Mouse (Mus musculus): ENCODE measurements around the gene Cacng7. TPM values are rescaled to one million over a fixed set of nuclear protein-coding genes. Genes with fewer than 3 reads are reported as not detected.

Cacng7 gene
- polyA plus RNA-seq, 1 experiment from 2014 or later: 4.9 TPM

DNA sequence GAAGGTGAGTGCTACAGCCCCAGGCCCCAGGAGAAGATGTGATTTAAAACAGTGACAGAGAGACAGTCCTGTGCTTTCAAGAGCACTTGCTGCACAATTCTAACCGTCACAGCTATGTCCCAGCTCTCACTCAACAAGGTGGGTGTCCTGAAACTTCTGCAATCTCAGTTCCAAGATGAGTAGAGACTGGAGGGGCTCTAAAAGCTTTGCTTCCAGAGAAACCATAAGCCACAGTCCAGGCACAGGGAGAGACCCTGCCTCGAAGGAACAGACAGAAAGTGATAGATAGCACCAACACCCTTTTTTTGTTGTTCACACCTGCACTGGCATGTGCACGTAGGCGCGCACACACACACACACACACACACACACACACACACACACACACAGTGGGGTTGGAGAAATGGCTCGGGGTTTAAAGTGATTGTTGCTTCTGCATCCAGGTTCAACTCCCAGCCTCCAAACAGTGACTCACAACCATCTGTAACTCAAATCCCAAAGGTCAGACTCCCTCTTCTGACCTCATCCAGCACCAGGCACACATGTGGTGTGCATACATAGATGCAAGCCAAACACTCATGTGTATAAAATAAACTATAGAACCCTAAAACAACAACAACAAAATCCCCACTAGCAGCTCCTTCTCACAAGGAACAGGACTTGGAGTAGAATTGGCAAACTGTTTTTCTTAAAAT is 53.4 kb downstream of the Cacng7 start:
- H3K4me1 ChIP-seq (replicated peaks; ENCODE audit: control insufficient read depth, insufficient read depth, low read length): peaks cover 2% of the 10 kb centered on the region; the same call in 1 of the 2 replicates
- H3K9ac ChIP-seq (ENCODE audit: low read length): no peak overlapping the region
- H3K4me3 ChIP-seq (ENCODE audit: low read depth, low read length): no peak overlapping the region
- no peak for DNase-seq (ENCODE audit: low spot score)
- H3K9me3 ChIP-seq (ENCODE audit: control insufficient read depth, low read length): no peaks in the 10 kb centered on the region
- no peaks in the 10 kb centered on the region for H3K36me3 ChIP-seq (ENCODE audit: control insufficient read depth, insufficient read depth, low read length)
- no peak overlapping the region for H3K27ac ChIP-seq (ENCODE audit: low read depth, low read length)
- no peak overlapping the region for H3K4me2 ChIP-seq (ENCODE audit: low read depth, low read length, severe bottlenecking)
- no peak for ATAC-seq (replicated peaks; ENCODE audit: low FRiP score)
- 82% methylated on average over 6 of the region's 6 CpGs for WGBS
- H3K27me3 ChIP-seq (ENCODE audit: control insufficient read depth, insufficient read depth, low read length): no peaks in the 10 kb centered on the region

DNA sequence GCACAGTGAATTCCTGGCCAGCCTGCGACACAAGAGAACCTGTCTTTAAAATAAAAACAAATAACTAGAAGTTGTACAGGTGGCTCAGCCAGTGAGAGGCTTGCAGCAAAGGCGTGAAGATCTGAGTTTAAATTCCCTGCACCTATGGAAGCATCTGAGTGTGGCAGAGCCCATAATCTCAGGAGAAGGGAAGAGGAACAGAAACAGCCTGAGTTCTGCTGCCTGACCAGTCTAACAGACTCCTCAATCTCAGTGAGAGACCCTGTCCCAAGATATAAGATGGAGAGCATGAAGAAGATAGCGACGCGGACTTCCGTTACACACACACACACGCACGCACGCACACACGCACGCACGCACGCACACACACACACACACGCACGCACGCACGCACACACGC is 55.0 kb downstream of the Cacng7 start:
- no peaks in the 10 kb centered on the region for H3K27me3 ChIP-seq (ENCODE audit: control insufficient read depth, insufficient read depth, low read length)
- H3K36me3 ChIP-seq (ENCODE audit: control insufficient read depth, insufficient read depth, low read length): no peaks in the 10 kb centered on the region
- no peak overlapping the region for H3K4me3 ChIP-seq (ENCODE audit: low read depth, low read length)
- H3K4me2 ChIP-seq (ENCODE audit: low read depth, low read length, severe bottlenecking): no peak overlapping the region
- ATAC-seq (replicated peaks; ENCODE audit: low FRiP score) (no peak), DNase-seq (ENCODE audit: low spot score) (no peak)
- H3K4me1 ChIP-seq (replicated peaks; ENCODE audit: control insufficient read depth, insufficient read depth, low read length): peaks cover 4% of the 10 kb centered on the region; the same call in 1 of the 2 replicates
- WGBS: 91% methylated on average over 18 of the region's 18 CpGs
- H3K9ac ChIP-seq (ENCODE audit: low read length): no peak overlapping the region
- H3K9me3 ChIP-seq (ENCODE audit: control insufficient read depth, low read length): no peaks in the 10 kb centered on the region
- no peak overlapping the region for H3K27ac ChIP-seq (ENCODE audit: low read depth, low read length)

DNA sequence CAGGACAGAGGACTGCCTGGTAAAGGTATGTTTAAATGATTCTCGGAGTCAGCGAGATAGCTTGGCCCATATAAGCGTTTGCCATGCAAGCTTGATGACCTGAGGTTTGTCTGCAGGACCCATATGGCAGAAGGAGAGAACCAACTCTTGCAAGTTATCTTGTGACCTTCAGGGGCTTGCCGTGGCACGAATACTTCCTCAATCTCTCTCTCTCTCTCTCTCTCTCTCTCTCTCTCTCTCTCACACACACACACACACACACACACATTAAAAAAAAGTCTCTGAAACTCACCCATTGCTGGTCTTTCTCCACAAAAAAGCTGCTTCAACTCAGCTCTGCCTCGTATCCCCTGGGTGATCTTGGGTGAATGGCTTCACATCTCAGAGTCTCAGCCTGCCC is 56.1 kb downstream of the Cacng7 start:
- no peak for ATAC-seq (replicated peaks; ENCODE audit: low FRiP score)
- Histone ChIP-seq H3K4me3 (ENCODE audit: low read depth, low read length) (no peak overlapping the region), H3K9me3 (ENCODE audit: control insufficient read depth, low read length) (no peaks in the 10 kb centered on the region), H3K27me3 (ENCODE audit: control insufficient read depth, insufficient read depth, low read length) (no peaks in the 10 kb centered on the region), H3K4me2 (ENCODE audit: low read depth, low read length, severe bottlenecking) (peak overlapping the region; percentile 53; the same call in 1 of the 2 replicates), H3K36me3 (ENCODE audit: control insufficient read depth, insufficient read depth, low read length) (no peaks in the 10 kb centered on the region), H3K4me1 (replicated peaks; ENCODE audit: control insufficient read depth, insufficient read depth, low read length) (peaks cover 4% of the 10 kb centered on the region; the same call in 1 of the 2 replicates), H3K27ac (ENCODE audit: low read depth, low read length) (no peak overlapping the region), H3K9ac (ENCODE audit: low read length) (no peak overlapping the region)
- no peak for DNase-seq (ENCODE audit: low spot score)
- 71% methylated on average over 6 of the region's 6 CpGs for WGBS

DNA sequence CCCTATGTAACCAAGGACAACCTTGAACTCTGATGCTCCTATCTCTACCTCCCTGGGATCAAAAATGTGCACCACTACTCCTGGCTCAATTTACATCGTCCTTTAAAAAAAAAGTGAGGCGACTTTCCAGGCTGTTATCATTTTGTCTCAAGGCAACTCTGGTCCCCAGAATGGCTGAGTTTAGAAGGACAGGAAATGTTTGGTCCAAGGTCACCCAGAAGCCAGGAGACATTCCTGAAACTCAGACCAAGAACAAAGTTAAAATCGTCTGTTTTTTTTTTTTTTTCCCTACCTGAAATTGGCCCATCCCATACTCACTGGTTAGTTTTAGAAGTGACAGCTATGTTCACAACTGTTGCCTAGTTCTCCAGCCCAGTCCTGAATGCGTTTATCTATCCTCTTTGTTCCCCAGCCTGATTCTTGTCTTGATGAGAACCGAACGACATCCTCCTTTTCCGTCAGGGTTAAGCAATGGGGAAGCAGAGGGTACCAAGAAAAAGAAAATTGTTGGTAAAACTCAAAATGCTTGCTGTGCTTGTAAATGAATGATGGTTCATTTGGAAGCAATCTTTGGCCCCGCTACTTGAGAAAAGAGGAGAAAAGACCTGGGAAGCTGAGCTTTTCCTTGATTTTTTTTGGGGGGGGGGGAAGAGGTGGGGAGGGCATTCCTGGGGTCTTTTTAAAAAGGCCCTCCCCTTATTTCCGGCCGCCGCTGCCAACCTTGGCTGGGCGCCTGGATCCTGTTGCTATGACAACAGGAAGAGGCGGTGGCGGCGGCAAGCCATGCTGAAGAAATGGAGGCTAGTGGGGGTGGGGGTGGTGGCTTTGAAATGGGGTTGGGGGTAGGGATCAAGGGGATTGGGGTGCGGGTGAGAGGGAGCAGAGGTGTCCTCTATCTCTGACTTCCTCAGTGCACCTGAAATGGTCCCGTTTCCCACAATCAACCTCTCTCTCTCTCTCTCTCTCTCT is 57.0 kb downstream of the Cacng7 start:
- DNase-seq (ENCODE audit: low spot score) (peak; percentile 83), ATAC-seq (replicated peaks; ENCODE audit: low FRiP score) (peak; percentile 74)
- Histone ChIP-seq H3K27me3 (ENCODE audit: control insufficient read depth, insufficient read depth, low read length) (no peaks in the 10 kb centered on the region), H3K4me1 (replicated peaks; ENCODE audit: control insufficient read depth, insufficient read depth, low read length) (peaks cover 4% of the 10 kb centered on the region; the same call in 1 of the 2 replicates), H3K4me3 (ENCODE audit: low read depth, low read length) (peak overlapping the region; percentile 26), H3K9ac (ENCODE audit: low read length) (peak overlapping the region; percentile 48), H3K27ac (ENCODE audit: low read depth, low read length) (no peak overlapping the region), H3K36me3 (ENCODE audit: control insufficient read depth, insufficient read depth, low read length) (no peaks in the 10 kb centered on the region; the same call in 1 of the 2 replicates), H3K9me3 (ENCODE audit: control insufficient read depth, low read length) (no peaks in the 10 kb centered on the region), H3K4me2 (ENCODE audit: low read depth, low read length, severe bottlenecking) (peak overlapping the region; percentile 53)
- WGBS: 2% methylated on average over 17 of the region's 17 CpGs

DNA sequence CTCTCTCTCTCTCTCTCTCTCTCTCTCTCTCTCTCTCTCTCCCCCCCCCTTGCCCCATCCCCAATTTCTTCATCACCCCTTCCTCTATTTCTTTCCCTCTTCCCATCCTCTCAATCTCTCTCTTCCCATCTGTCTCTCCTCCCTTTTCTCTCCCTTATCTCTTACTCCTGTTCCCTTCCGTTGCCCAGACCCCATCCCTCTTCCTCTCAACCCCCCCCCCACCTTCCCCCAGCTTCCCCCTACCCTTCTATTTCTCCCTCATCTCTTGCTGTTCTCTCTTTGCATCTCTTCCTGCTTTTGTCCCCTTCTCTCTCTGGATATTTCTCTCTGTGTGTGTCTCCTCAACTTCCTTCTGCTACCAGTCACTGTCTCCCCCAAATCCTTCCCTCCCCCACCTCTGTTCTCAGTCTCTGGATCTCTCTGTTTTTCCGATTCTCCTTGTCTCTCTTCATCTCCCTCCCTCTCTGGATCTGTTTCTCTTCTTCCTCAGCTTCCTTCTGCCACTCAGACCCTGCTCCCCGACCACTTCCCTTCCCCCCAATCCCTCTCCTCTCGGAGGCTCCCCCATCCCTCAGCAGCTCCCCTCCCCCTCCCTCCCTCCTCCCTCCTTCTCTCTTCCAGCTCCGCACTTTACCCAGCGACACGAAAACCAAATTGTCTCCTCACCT is 57.8 kb downstream of the Cacng7 start, which contains the start of gene Cacng8:
TSS of gene Cacng8 (plus strand) at position 271 of the 668 bp plus-strand sequence.
- DNase-seq (ENCODE audit: low spot score): peak; percentile 71

DNA sequence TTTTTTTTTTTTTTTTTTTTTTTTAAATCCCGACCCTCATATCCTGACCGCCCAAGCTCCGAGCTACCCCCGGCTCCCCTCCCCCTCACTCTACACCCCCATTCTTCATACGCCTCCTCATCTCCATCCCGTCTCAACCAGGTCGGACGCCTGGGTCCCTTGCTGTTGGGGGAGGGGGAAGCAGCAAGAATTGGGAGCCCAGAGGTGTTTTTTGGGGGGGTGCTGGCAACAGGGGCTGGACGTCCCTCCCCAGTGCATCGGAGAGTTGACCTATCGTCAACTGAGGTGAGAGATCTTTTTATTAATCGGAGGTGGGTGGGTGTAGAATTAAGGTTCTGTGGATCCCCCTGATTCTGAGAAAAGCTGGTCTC is 58.3 kb downstream of the Cacng7 start:
- peak overlapping the region; percentile 26 for H3K4me3 ChIP-seq (ENCODE audit: low read depth, low read length)
- 2% methylated on average over 12 of the region's 12 CpGs for WGBS
- H3K27ac ChIP-seq (ENCODE audit: low read depth, low read length): peak overlapping the region; percentile 19; the same call in 1 of the 2 replicates
- H3K4me2 ChIP-seq (ENCODE audit: low read depth, low read length, severe bottlenecking): peak overlapping the region; percentile 53
- ATAC-seq (replicated peaks; ENCODE audit: low FRiP score): peak; percentile 47
- H3K27me3 ChIP-seq (ENCODE audit: control insufficient read depth, insufficient read depth, low read length): no peaks in the 10 kb centered on the region
- DNase-seq (ENCODE audit: low spot score): no peak
- H3K9me3 ChIP-seq (ENCODE audit: control insufficient read depth, low read length): no peaks in the 10 kb centered on the region
- H3K4me1 ChIP-seq (replicated peaks; ENCODE audit: control insufficient read depth, insufficient read depth, low read length): peaks cover 4% of the 10 kb centered on the region; the same call in 1 of the 2 replicates
- H3K36me3 ChIP-seq (ENCODE audit: control insufficient read depth, insufficient read depth, low read length): no peaks in the 10 kb centered on the region; the same call in 1 of the 2 replicates
- peak overlapping the region; percentile 60 for H3K9ac ChIP-seq (ENCODE audit: low read length)

More for the DNA sequence above, 57.8 kb downstream of the Cacng7 start, which contains the start of gene Cacng8:
- H3K4me3 ChIP-seq (ENCODE audit: low read depth, low read length): peak within 1 kb of the TSS; percentile 26
- H3K36me3 ChIP-seq (ENCODE audit: control insufficient read depth, insufficient read depth, low read length): no peaks in the 10 kb centered on the region; the same call in 1 of the 2 replicates
- ATAC-seq (replicated peaks; ENCODE audit: low FRiP score): peak; percentile 40
- peaks cover 4% of the 10 kb centered on the region; the same call in 1 of the 2 replicates for H3K4me1 ChIP-seq (replicated peaks; ENCODE audit: control insufficient read depth, insufficient read depth, low read length)
- peak within 1 kb of the TSS; percentile 53 for H3K4me2 ChIP-seq (ENCODE audit: low read depth, low read length, severe bottlenecking)
- H3K9ac ChIP-seq (ENCODE audit: low read length): peak within 1 kb of the TSS; percentile 60
- peak within 1 kb of the TSS; percentile 46 for H3K27ac ChIP-seq (ENCODE audit: low read depth, low read length)
- no peaks in the 10 kb centered on the region for H3K9me3 ChIP-seq (ENCODE audit: control insufficient read depth, low read length)
- 0% methylated on average over 7 of the region's 7 CpGs for WGBS
- no peaks in the 10 kb centered on the region for H3K27me3 ChIP-seq (ENCODE audit: control insufficient read depth, insufficient read depth, low read length)

DNA sequence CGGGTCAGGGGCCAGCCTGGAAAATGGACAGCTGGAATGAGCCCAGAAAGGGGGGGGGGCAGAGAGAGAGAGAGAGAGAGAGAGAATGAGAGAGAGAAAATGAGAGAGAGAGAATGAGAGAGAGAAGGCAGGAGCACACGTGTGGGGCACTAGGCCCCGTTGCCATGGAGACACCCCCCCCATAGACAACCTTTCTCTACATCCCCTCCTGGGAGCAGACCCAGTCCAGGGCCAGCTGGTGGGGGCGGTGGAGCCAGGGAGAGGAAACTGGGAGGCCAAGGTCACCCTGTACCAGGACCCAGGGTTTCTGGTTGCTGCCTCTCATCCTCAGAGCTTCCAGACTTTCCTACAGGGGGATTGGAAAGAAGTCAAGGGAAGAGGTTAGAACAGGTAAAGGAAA is 59.1 kb downstream of the Cacng7 start:
- Histone ChIP-seq H3K4me3 (ENCODE audit: low read depth, low read length) (peak overlapping the region; percentile 26; the same call in 1 of the 2 replicates), H3K9me3 (ENCODE audit: control insufficient read depth, low read length) (no peaks in the 10 kb centered on the region), H3K9ac (ENCODE audit: low read length) (0 out of 2 replicates have a peak overlapping the region, but pooled peaks have one; percentile 1), H3K36me3 (ENCODE audit: control insufficient read depth, insufficient read depth, low read length) (no peaks in the 10 kb centered on the region; the same call in 1 of the 2 replicates), H3K27ac (ENCODE audit: low read depth, low read length) (no peak overlapping the region), H3K27me3 (ENCODE audit: control insufficient read depth, insufficient read depth, low read length) (no peaks in the 10 kb centered on the region), H3K4me2 (ENCODE audit: low read depth, low read length, severe bottlenecking) (peak overlapping the region; percentile 53), H3K4me1 (replicated peaks; ENCODE audit: control insufficient read depth, insufficient read depth, low read length) (peaks cover 4% of the 10 kb centered on the region; the same call in 1 of the 2 replicates)
- 10% methylated on average over 4 of the region's 4 CpGs for WGBS
- ATAC-seq (replicated peaks; ENCODE audit: low FRiP score) (peak; percentile 52), DNase-seq (ENCODE audit: low spot score) (peak; percentile 63)

DNA sequence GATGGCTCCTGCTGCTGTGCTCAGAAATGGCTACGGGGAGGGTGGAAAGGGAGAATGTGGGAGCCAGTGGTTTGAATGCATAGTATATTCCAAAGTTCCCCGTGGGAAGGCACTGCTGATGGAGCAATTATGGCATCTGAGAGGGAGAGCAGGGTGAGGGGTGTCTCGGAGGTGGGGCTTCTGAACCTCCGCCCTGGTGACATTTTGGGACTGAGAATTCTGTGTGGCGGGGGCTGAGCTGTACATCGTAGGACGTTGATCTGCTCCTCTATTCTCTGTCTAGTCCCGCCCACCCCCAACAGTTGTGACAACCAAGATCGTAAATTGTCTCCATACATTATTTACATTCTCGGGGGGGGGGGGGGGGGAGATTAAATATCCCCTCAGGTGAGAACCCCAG is 64.6 kb downstream of the Cacng7 start:
- H3K4me3 ChIP-seq (ENCODE audit: low read depth, low read length): no peak overlapping the region
- no peaks in the 10 kb centered on the region for H3K9me3 ChIP-seq (ENCODE audit: control insufficient read depth, low read length)
- WGBS: 71% methylated on average over 10 of the region's 10 CpGs
- H3K9ac ChIP-seq (ENCODE audit: low read length): no peak overlapping the region
- no peak overlapping the region for H3K4me2 ChIP-seq (ENCODE audit: low read depth, low read length, severe bottlenecking)
- DNase-seq (ENCODE audit: low spot score) (no peak), ATAC-seq (replicated peaks; ENCODE audit: low FRiP score) (no peak)
- no peak overlapping the region for H3K27ac ChIP-seq (ENCODE audit: low read depth, low read length)
- H3K36me3 ChIP-seq (ENCODE audit: control insufficient read depth, insufficient read depth, low read length): no peaks in the 10 kb centered on the region; the same call in 1 of the 2 replicates
- no peaks in the 10 kb centered on the region for H3K27me3 ChIP-seq (ENCODE audit: control insufficient read depth, insufficient read depth, low read length)
- H3K4me1 ChIP-seq (replicated peaks; ENCODE audit: control insufficient read depth, insufficient read depth, low read length): no peaks in the 10 kb centered on the region
